Mouse (Mus musculus) heart, embryonic 11.5 days (tissue): ENCODE results near the gene Atf6. TPM values are rescaled to one million over a fixed set of nuclear protein-coding genes. Genes with fewer than 3 reads are reported as not detected.

Experiments
- ATAC-seq: fragments of 200-750 bp; cut with Nextera tagmentation; replicated peaks from 2 replicates; pipeline ENCODE4 v1.8.0; 2017; ENCODE audit warnings: moderate library complexity; ENCODE audit not compliant: insufficient number of reproducible peaks, low FRiP score, low TSS enrichment
- H3K27ac ChIP-seq: fragments of 300-500 bp; sonication (generic); 2 replicates; pipeline ENCODE4 v1.5.1; 2014; ENCODE audit warnings: mild to moderate bottlenecking, low read depth, low read length
- H3K27me3 ChIP-seq: fragments of 300-500 bp; sonication (generic); 2 replicates; pipeline ENCODE4 v1.6.1; 2014; ENCODE audit warnings: mild to moderate bottlenecking, low read length, mixed read lengths; ENCODE audit not compliant: control insufficient read depth, insufficient read depth
- H3K36me3 ChIP-seq: fragments of 300-500 bp; sonication (generic); 2 replicates; pipeline ENCODE4 v1.6.1; 2014; ENCODE audit warnings: mild to moderate bottlenecking, low read length, moderate library complexity, mixed read lengths; ENCODE audit not compliant: control insufficient read depth, insufficient read depth
- H3K4me1 ChIP-seq: fragments of 300-500 bp; sonication (generic); 2 replicates; pipeline ENCODE4 v1.6.1; 2014; ENCODE audit warnings: low read length; ENCODE audit not compliant: control insufficient read depth, insufficient read depth
- H3K4me2 ChIP-seq: fragments of 300-500 bp; sonication (generic); 2 replicates; pipeline ENCODE4 v1.6.1; 2014; ENCODE audit warnings: mild to moderate bottlenecking, moderate library complexity
- H3K4me3 ChIP-seq: fragments of 300-500 bp; sonication (generic); 2 replicates; pipeline ENCODE4 v1.5.1; 2014; ENCODE audit warnings: low read depth, low read length
- H3K9ac ChIP-seq: fragments of 300-500 bp; sonication (generic); 2 replicates; pipeline ENCODE4 v1.6.1; 2014; ENCODE audit warnings: mild to moderate bottlenecking, low read depth, low read length, moderate library complexity
- H3K9me3 ChIP-seq: fragments of 300-500 bp; sonication (generic); replicated peaks from 2 replicates; pipeline ENCODE4 v1.6.1; 2016; ENCODE audit warnings: low read length; ENCODE audit not compliant: control insufficient read depth
- WGBS: fragments of 180-500 bp; shearing (Covaris S2); extraction: QIAGEN DNeasy Blood & Tissue Kit; methylation state at CpG from one replicate; pipeline ENCODE4 v1.1.7; 2014; ENCODE audit not compliant: insufficient replicate concordance; 5-methylcytosine and 5-hydroxymethylcytosine counted together
- polyA plus RNA-seq: library from polyadenylated mRNA; unstranded; fragments of >200 nt; fragmentation: Nextera tagmentation; extraction: Ambion mirVana; gene quantifications from 2 replicates; pipeline ENCODE4 v1.2.1, GENCODE M21; 2014

Atf6 gene
- polyA plus RNA-seq, 1 experiment from 2014 or later: 13.7 TPM

DNA sequence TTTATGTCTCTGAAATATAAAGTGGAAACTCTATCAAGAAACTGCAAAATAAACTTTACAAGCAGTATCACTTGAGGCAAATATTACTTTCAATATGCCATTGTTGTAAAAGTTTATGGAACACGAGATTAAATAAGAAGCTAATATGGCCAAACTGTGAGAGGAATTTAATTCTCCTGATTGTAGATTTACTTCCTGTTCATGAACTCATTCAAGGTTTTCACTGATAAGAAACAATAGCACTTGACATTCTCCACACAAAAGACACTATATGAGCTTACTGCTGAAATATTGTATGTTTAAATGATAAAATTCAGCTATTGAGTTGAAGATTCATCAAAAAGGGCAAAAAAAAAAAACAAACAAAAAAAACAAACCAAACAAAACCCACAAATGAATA lies 102.8 kb downstream of the Atf6 start:
- H3K4me1 ChIP-seq: no peaks in the 10 kb centered on the region
- no peak for ATAC-seq
- H3K36me3 ChIP-seq: no peaks in the 10 kb centered on the region
- H3K9ac ChIP-seq: no peak overlapping the region
- no peak overlapping the region for H3K4me2 ChIP-seq
- WGBS: 88% methylated on average over 1 of the region's 1 CpGs
- no peaks in the 10 kb centered on the region for H3K9me3 ChIP-seq
- no peaks in the 10 kb centered on the region for H3K27me3 ChIP-seq
- H3K4me3 ChIP-seq: no peak overlapping the region
- no peak overlapping the region for H3K27ac ChIP-seq

DNA sequence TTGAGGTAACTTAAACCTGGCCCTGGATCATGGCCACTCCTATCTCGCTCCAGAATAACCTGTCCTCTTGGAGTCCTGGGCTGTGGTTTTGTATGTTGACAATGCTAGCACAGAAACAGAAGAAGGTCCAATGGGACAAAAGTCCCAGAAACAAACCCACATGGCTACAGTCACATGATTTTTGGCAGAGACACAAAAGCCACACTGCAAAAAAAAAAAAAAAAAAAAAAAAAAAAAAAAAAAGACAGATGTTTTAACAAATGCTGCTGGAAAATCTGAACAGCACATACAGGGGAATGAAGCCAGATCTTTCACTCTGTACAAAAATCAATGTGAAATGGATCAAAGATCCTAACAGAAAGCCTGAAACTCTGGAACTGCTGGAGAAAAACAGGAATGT lies 105.9 kb downstream of the Atf6 start:
- H3K9me3 ChIP-seq: no peaks in the 10 kb centered on the region
- H3K27me3 ChIP-seq: no peaks in the 10 kb centered on the region
- 100% methylated on average over 1 of the region's 1 CpGs for WGBS
- no peaks in the 10 kb centered on the region for H3K4me1 ChIP-seq
- H3K4me3 ChIP-seq: no peak overlapping the region
- ATAC-seq: no peak
- H3K9ac ChIP-seq: no peak overlapping the region
- H3K27ac ChIP-seq: no peak overlapping the region
- no peaks in the 10 kb centered on the region for H3K36me3 ChIP-seq
- H3K4me2 ChIP-seq: no peak overlapping the region

DNA sequence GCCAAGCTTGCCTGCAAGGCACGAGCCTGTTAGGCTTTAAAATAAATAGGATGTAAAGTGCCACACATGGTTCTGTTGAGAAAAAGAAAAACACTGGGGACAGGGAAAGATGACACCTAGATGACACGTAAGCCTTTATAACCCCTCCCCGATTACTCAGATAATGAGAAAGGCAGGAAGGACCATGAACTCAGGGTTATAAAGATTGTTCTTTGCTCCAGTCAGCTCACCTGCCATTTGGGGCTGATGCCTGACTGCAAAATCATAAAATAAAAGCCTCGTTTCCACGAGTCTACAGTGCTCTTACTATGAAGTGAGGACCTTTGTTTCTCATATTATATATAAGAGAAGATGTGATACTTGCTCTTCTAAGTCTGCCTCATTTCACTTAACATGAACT lies 114.0 kb downstream of the Atf6 start:
- Histone ChIP-seq H3K27ac (no peak overlapping the region), H3K36me3 (no peaks in the 10 kb centered on the region), H3K9ac (no peak overlapping the region), H3K9me3 (no peaks in the 10 kb centered on the region), H3K4me1 (no peaks in the 10 kb centered on the region; the same call in 1 of the 2 replicates), H3K27me3 (no peaks in the 10 kb centered on the region), H3K4me3 (no peak overlapping the region), H3K4me2 (no peak overlapping the region)
- WGBS: 84% methylated on average over 5 of the region's 5 CpGs
- no peak for ATAC-seq

DNA sequence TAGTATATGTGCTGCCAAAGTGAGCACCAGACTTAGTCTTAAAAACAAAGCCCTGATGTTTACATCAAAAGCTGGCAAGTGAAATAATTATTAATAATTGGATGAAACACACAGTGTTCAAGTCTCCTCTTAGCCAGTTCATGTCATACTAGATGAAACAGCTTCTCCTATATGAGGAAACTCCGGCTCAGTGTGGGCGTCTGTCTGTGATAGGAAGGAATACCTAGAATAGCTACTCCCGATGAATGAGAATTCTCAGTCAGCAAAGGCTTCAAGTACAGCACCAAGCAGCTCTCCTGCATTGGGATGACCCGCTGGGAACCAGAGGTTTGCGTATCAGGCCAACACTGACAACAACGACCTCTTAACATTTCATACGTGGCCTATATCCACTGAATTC lies 115.8 kb downstream of the Atf6 start:
- Histone ChIP-seq H3K36me3 (no peaks in the 10 kb centered on the region), H3K9ac (no peak overlapping the region), H3K27ac (no peak overlapping the region), H3K4me3 (no peak overlapping the region), H3K27me3 (no peaks in the 10 kb centered on the region), H3K4me1 (no peaks in the 10 kb centered on the region; the same call in 1 of the 2 replicates), H3K9me3 (no peaks in the 10 kb centered on the region), H3K4me2 (no peak overlapping the region)
- 68% methylated on average over 7 of the region's 7 CpGs for WGBS
- ATAC-seq: no peak

DNA sequence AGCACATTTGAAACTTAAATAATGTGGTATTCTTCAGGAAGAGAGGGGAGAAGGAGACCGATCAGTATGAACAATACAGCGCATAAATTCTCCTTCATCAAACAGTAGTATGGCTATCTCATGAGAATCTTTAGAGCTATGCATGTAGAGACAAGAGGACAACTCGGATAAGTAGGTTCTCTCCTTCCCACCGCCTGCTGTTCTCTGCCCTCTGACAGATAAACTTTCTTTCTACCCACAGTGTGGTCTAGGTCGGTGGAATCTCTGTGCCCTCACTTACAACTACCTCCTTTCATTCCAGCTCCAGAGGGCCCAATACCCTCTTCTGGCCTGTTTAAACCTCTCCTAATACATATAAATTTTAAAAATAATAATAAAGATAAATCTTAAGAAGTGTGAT lies 121.0 kb downstream of the Atf6 start:
- Histone ChIP-seq H3K4me1 (no peaks in the 10 kb centered on the region; the same call in 1 of the 2 replicates), H3K27ac (no peak overlapping the region), H3K9me3 (no peaks in the 10 kb centered on the region), H3K36me3 (no peaks in the 10 kb centered on the region), H3K4me2 (no peak overlapping the region), H3K9ac (no peak overlapping the region), H3K4me3 (no peak overlapping the region), H3K27me3 (no peaks in the 10 kb centered on the region)
- no peak for ATAC-seq
- 81% methylated on average over 5 of the region's 5 CpGs for WGBS

DNA sequence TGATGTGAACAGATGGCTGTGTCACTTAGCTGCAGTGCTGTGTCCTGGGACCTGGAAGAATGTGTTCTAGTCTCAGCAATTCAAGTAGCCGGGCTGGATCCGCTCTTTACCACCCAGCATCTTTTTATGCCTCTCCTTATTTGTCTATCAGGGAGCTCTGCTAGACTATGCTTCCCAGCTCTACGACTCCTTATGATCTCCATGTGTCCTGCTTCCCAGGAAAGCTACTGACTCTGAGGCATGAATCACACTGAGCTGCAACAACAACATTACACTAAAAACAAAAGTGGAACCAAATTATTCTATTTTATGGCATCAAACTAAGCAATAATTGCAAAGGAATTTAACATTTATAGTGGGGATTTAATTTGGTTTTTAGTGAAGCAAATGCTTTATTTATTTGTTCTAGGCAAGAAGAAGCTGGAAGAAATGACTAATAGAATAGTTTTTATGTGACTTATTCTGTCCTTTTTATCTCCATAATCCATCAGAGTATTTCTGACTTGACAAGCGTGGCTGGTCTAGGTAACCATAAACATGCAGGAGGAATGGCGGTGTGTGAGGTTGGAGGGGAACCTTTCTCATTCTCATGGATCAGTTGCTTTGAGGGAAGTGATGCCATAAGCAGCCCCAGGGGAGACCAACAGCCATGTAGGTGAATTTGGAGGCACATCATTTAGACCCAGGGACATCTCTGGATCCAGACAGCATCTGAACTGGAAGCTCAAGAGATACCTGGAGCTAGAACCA lies 125.9 kb downstream of the Atf6 start:
- Histone ChIP-seq H3K9ac (no peak overlapping the region), H3K4me3 (no peak overlapping the region), H3K36me3 (no peaks in the 10 kb centered on the region), H3K4me2 (no peak overlapping the region), H3K9me3 (no peaks in the 10 kb centered on the region), H3K27ac (no peak overlapping the region), H3K27me3 (no peaks in the 10 kb centered on the region), H3K4me1 (peaks cover under 1% of the 10 kb centered on the region; the same call in 1 of the 2 replicates)
- ATAC-seq: no peak
- 73% methylated on average over 5 of the region's 5 CpGs for WGBS

DNA sequence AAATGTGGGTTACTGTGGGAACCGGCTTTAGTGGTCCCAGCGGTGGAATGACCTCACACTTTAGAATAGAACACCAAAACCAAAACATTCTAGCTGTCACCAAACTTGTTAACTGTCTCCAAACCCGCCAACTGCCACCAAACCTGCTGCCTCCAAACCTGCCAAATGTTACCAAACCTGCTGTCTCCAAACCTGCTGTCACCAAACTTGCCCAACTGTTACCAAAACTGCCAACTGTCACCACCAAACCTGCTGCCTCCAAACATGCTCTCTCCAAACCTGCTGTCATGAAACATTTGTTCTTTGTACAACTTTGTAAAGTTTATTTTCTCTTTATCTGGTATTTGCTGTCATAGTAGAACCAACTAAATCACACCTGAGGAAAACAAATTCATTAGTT lies 132.7 kb downstream of the Atf6 start:
- 86% methylated on average over 3 of the region's 3 CpGs for WGBS

DNA sequence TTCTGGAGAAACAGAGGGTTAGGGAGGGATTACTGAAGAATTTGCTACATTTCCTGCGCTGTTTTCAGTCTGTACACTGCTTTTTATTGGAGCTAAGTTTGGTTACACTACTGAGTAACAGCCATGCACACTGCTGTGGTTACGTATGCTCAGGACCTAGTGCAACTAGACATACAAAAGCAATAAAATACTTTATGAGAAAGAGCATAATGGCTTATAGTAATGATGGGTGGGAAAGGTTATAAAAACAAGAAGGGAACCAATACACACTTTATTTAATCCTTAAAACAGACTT lies 135.0 kb downstream of the Atf6 start:
- no peaks in the 10 kb centered on the region for H3K9me3 ChIP-seq
- no peaks in the 10 kb centered on the region for H3K36me3 ChIP-seq
- ATAC-seq: no peak
- no peak overlapping the region for H3K4me2 ChIP-seq
- H3K4me3 ChIP-seq: no peak overlapping the region
- peaks cover 11% of the 10 kb centered on the region; the same call in 1 of the 2 replicates for H3K4me1 ChIP-seq
- H3K9ac ChIP-seq: no peak overlapping the region
- H3K27me3 ChIP-seq: no peaks in the 10 kb centered on the region
- 94% methylated on average over 2 of the region's 2 CpGs for WGBS
- H3K27ac ChIP-seq: no peak overlapping the region

More for the DNA sequence above, 132.7 kb downstream of the Atf6 start:
- Histone ChIP-seq H3K9ac (no peak overlapping the region), H3K9me3 (no peaks in the 10 kb centered on the region), H3K27me3 (no peaks in the 10 kb centered on the region), H3K4me3 (no peak overlapping the region), H3K4me2 (no peak overlapping the region), H3K27ac (no peak overlapping the region), H3K4me1 (peaks cover 11% of the 10 kb centered on the region; the same call in 1 of the 2 replicates), H3K36me3 (no peaks in the 10 kb centered on the region)
- no peak for ATAC-seq
